Mouse (Mus musculus) megakaryocyte, embryonic 14.5 days (primary cell): Measurements from ENCODE around the gene Commd1. TPM values are rescaled to one million over a fixed set of nuclear protein-coding genes. Genes with fewer than 3 reads are reported as not detected.

ENCODE experiments used
- H3K27me3 ChIP-seq: replicated peaks from 2 replicates; pipeline ENCODE3; 2012; ENCODE audit warnings: inconsistent platforms
- H3K36me3 ChIP-seq: replicated peaks from 2 replicates; pipeline ENCODE3; 2012; ENCODE audit warnings: low read length, inconsistent platforms, mixed read lengths
- H3K4me1 ChIP-seq: 2 replicates; pipeline ENCODE4 v1.6.1; 2012; ENCODE audit warnings: inconsistent platforms
- H3K4me3 ChIP-seq: replicated peaks from 2 replicates; pipeline ENCODE3; 2012; ENCODE audit warnings: moderate library complexity, mild to moderate bottlenecking, inconsistent platforms
- H3K9me3 ChIP-seq: 2 replicates; pipeline ENCODE4 v1.6.1; 2012; ENCODE audit warnings: inconsistent platforms
- FLI1 ChIP-seq: IDR thresholded peaks from 2 replicates; pipeline ENCODE4 v1.6.1; 2012; ENCODE audit warnings: low read length, inconsistent platforms, mixed read lengths
- GATA1 ChIP-seq: IDR thresholded peaks from 3 replicates; pipeline ENCODE4 v1.6.1; 2012; ENCODE audit warnings: mixed read lengths, low read length, inconsistent platforms, borderline replicate concordance
- polyA plus RNA-seq: library from polyadenylated mRNA; stranded (reverse); fragments of >175 nt; gene quantifications from 2 replicates; pipeline ENCODE4 v1.2.3, GENCODE M21; 2012; ENCODE audit warnings: low replicate concordance; ENCODE audit not compliant: insufficient read depth

Commd1 gene
- polyA plus RNA-seq, 1 experiment, result 30.3 TPM

DNA sequence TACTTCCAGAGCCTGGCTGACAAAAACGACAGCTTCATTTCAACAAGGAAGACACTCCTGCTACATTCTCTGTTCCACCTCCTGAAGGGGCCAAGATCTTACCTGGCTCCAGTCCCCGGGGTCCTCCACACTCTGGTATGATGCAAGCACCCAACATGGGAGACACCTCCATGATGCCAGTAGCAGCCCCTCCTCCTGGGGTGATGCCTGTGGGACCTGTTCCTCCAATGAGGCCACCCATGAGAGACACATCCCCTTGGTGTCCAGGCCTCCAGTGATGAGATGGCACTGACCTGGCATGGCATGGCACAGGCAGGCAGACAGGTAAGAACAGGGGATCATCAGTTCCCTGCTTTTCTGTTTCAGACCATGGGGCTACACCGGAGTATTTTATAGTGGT lies 4.0 kb downstream of the Commd1 start:
- H3K4me1 ChIP-seq, result peaks cover 64% of the 10 kb centered on the region
- peak overlapping the region; percentile 81 for H3K4me3 ChIP-seq
- H3K9me3 ChIP-seq, result no peaks in the 10 kb centered on the region
- TF ChIP-seq GATA1, result no peak
- no peak for TF ChIP-seq FLI1
- H3K27me3 ChIP-seq, result no peaks in the 10 kb centered on the region
- peaks cover 53% of the 10 kb centered on the region for H3K36me3 ChIP-seq

DNA sequence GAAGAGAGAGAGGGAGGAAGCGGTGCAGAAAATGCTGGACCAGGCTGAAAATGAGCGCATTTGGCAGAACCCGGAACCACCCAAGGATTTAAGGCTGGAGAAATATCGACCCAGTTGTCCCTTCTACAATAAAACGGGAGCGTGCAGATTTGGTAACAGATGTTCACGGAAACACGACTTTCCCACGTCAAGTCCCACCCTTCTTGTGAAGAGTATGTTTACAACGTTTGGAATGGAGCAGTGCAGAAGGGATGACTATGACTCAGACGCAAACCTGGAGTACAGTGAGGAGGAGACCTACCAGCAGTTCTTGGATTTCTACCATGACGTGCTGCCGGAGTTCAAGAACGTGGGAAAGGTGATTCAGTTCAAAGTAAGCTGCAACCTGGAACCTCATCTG lies 8.6 kb downstream of the Commd1 start:
- Histone ChIP-seq H3K36me3 (peaks cover 49% of the 10 kb centered on the region), H3K4me3 (peak overlapping the region; percentile 96), H3K9me3 (peaks cover 13% of the 10 kb centered on the region), H3K27me3 (no peaks in the 10 kb centered on the region), H3K4me1 (peaks cover 56% of the 10 kb centered on the region)
- TF ChIP-seq FLI1, result no peak
- no peak for TF ChIP-seq GATA1

- peaks cover 43% of the 10 kb centered on the region for H3K36me3 ChIP-seq
- H3K4me1 ChIP-seq, result peaks cover 51% of the 10 kb centered on the region
- H3K9me3 ChIP-seq, result peaks cover 13% of the 10 kb centered on the region
- no peaks in the 10 kb centered on the region for H3K27me3 ChIP-seq
- H3K4me3 ChIP-seq, result peak overlapping the region; percentile 96
- no peak for TF ChIP-seq GATA1
- TF ChIP-seq FLI1, result no peak
Observed at GRCm38 (mm10) chr11:22972746-22973526, 9.2 kb downstream of the Commd1 start.

GRCm38 (mm10) chr11:22971835-22972709 lies 10.1 kb downstream of the Commd1 start, which contains the start of gene Zrsr1:
Gene Zrsr1, plus strand, starts transcription at chr11:22972005.
- no peak for TF ChIP-seq FLI1
- no peak for TF ChIP-seq GATA1
- peaks cover 18% of the 10 kb centered on the region for H3K9me3 ChIP-seq
- H3K4me1 ChIP-seq, result peaks cover 45% of the 10 kb centered on the region
- H3K27me3 ChIP-seq, result no peaks in the 10 kb centered on the region
- H3K36me3 ChIP-seq, result peaks cover 41% of the 10 kb centered on the region
- peak within 1 kb of the TSS; percentile 96 for H3K4me3 ChIP-seq

DNA sequence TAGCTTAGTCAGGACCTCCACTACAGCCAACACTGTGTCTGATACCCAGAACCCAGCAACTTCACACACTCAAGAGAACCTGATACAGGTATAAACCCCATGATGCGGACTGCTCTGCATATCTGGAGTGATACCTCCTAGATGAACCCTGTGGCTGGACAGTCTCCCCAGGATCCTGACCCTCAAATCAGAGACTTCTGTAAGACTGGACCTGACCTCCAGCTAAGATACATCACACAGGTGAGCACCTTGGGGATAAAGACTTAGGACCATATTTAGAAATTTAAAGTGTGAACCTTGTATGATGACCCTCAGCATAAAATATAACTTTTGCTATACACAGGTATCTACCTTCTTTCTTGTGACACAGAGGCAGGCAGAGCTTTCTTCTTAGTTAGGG lies 11.6 kb downstream of the Commd1 start:
- TF ChIP-seq GATA1, result no peak
- no peak for TF ChIP-seq FLI1
- Histone ChIP-seq H3K36me3 (peaks cover 36% of the 10 kb centered on the region), H3K27me3 (no peaks in the 10 kb centered on the region), H3K4me1 (peaks cover 32% of the 10 kb centered on the region), H3K4me3 (no peak overlapping the region), H3K9me3 (peaks cover 25% of the 10 kb centered on the region)

DNA sequence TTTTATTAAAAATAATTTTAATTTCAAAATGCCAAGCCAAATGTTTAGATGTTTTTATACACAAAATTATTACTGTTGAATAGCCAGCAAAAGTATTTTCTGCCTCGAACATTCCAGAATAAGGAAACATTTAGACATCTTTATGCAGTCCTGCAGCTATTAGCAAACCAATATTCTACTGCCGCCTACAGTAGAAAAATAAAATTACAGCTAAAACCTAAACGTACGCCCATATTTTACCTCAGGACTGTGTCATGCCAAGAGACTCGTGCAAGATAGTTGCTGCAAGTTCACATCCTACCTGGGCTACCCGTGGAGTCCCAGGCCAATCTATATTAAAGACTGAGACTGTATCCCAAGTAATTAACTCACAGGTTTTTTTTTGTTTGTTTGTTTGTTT lies 12.7 kb downstream of the Commd1 start:
- no peak for TF ChIP-seq GATA1
- TF ChIP-seq FLI1, result no peak
- Histone ChIP-seq H3K4me1 (peaks cover 30% of the 10 kb centered on the region), H3K36me3 (peaks cover 33% of the 10 kb centered on the region), H3K9me3 (peaks cover 25% of the 10 kb centered on the region), H3K4me3 (no peak overlapping the region), H3K27me3 (no peaks in the 10 kb centered on the region)

DNA sequence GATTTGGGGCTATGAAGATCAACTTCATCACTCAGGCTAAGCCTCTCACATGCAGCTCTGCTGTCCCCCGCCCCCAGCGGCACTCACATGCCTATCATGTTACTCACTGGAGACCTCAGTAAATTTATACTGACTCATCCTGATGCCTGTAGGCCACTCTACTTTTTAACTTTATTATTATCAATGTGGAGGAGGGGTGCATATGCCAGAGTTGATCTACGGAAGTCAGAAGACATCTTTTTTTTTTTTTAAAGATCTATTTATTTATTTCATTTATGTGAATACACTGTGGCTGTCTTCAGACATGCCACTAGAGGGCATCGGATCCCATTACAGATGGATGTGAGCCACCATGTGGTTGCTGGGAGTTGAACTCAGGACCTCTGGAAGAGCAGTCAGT lies 16.7 kb downstream of the Commd1 start:
- Histone ChIP-seq H3K27me3 (no peaks in the 10 kb centered on the region), H3K9me3 (peaks cover 12% of the 10 kb centered on the region), H3K4me3 (no peak overlapping the region), H3K4me1 (peaks cover 19% of the 10 kb centered on the region), H3K36me3 (peaks cover 14% of the 10 kb centered on the region)
- TF ChIP-seq GATA1, result no peak
- no peak for TF ChIP-seq FLI1

DNA sequence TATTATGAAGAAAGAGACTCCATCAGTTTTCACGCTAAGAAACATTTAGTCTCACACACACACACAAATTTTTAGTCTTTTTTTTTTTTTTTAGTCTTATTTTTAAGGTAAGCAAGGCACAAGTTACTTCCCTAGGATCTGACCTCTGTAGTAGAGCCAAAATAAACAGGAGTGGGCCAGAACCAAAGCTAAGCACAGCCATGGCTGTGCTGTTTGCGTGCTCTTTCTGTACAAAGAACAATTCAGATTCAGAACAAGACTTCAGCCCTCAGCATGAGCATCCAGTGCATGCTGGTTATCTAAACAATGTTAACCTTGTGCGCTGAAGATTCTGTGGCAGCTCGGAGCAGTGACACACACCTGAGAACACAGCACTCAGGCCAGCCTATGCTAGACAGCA lies 17.8 kb downstream of the Commd1 start:
- TF ChIP-seq FLI1, result no peak
- no peak for TF ChIP-seq GATA1
- H3K36me3 ChIP-seq, result peaks cover 14% of the 10 kb centered on the region
- peaks cover 13% of the 10 kb centered on the region for H3K4me1 ChIP-seq
- no peaks in the 10 kb centered on the region for H3K27me3 ChIP-seq
- H3K9me3 ChIP-seq, result peaks cover 12% of the 10 kb centered on the region
- no peak overlapping the region for H3K4me3 ChIP-seq

DNA sequence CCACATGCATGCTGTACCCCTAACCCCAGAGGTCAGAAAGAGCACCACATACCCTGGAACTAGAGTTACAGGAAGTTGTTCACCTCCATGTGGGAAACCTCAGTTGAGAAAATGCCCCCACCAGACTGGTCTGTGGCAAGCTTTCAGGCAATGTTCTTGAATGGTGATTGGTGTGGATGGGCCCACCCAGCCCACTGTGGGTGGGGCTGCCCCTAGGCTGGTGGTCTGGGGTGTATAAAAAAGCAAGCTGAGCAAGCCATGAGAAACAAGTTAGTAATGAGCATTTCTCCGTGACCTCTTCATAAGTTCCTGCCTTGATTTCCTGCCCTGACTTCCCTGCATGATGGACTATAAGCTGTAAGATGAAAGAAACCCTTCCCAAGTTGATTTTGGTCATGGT lies 20.1 kb downstream of the Commd1 start:
- peaks cover 7% of the 10 kb centered on the region for H3K9me3 ChIP-seq
- H3K36me3 ChIP-seq, result peaks cover 11% of the 10 kb centered on the region
- H3K27me3 ChIP-seq, result no peaks in the 10 kb centered on the region
- peaks cover 14% of the 10 kb centered on the region for H3K4me1 ChIP-seq
- H3K4me3 ChIP-seq, result no peak overlapping the region
- TF ChIP-seq GATA1, result no peak
- TF ChIP-seq FLI1, result no peak
